Mouse (Mus musculus): ENCODE results near the gene Rhox4a2. TPM values are rescaled to one million over a fixed set of nuclear protein-coding genes. Genes with fewer than 3 reads are reported as not detected.
"Not testable (repeated sequence)": the region's sequence is repeated elsewhere in the genome, so short reads cannot be mapped to it uniquely, and the experiment has no call there.

The Rhox4a2 gene
- polyA plus RNA-seq (2015; fragmentation: Nextera tagmentation; extraction: Ambion mirVana): 0.17 TPM in 1 of 2 replicates, not detected in the other

DNA sequence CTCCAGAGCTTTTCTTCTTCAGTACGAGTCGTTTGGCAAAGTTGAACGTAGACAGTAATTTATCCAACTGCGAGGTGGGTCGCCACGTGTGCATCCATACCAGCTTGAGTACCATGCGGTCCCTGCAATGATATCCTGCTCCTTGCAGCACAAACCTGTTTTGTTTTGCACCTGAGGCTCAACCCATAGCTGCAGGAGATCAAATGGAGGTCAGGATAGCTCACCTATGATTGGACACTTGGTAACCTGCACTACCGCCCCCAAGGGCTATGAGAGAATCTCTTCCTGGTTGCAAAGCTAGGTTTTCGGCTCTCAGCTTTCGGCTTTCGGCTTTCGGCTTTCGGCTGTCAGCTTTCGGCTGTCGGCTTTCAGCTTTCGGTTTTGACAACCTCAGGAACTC lies at the start of gene Rhox4a2:
Gene Rhox4a2 (plus strand): TSS at position 301 of the 400 bp plus-strand sequence.
- not testable (repeated sequence) for H3K36me3 ChIP-seq; H3K4me3 ChIP-seq; H3K27ac ChIP-seq (replicated peaks); H3K27me3 ChIP-seq (replicated peaks); H3K4me2 ChIP-seq; H3K9ac ChIP-seq; ATAC-seq (ENCODE audit: extremely low read depth, insufficient number of reproducible peaks, low FRiP score, low TSS enrichment); H3K9me3 ChIP-seq; H3K4me1 ChIP-seq
- 82% methylated on average over 8 of the region's 16 CpGs for WGBS

DNA sequence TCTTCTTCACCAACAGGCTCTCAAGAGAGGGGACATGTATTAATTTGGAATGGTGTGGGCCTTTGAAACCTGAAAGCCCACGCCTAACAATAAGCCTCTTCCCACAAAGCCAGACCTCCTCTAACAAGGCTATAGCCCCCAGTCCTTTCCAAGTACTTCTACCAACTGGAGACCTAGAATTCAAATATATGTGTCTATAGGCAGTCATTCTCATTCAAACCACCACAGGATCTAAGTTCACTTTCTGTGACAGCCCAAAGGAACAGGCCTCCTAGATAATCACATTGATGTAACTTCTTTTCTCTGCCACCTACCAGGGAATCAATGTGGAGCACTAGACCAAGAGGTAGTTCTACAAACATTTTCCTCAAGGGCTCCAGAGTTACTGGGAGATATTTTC lies 10.9 kb upstream of the Rhox4a2 start, which contains the start of gene Rhox3a2:
Gene Rhox3a2 (plus strand): TSS at position 301 of the 400 bp plus-strand sequence.
- H3K4me1 ChIP-seq: not testable (repeated sequence)

DNA sequence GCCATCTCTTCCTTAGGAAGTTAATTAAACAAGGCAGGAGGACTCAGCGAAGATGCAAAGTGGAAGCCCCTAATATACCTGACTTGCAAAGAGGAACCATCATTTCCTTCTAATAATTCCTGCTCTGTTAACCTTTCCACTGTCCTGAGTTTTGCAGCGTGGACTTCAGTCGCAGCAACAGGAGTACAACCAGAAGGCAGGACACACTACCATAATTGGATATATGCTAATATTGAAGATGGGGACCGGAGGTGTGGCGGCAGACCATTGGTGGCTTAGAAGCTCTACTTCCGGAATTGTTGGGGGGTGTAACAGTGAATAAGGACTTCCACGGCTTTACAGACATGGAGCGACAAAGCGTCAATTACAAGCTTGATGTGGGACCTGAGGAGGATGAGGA lies 21.1 kb downstream of the Rhox4a2 start, which contains the start of gene Rhox2b:
Gene Rhox2b (plus strand): TSS at position 301 of the 400 bp plus-strand sequence.
- H3K4me2 ChIP-seq: not testable (repeated sequence)

More for the DNA sequence above, 10.9 kb upstream of the Rhox4a2 start, which contains the start of gene Rhox3a2:
- not testable (repeated sequence) for H3K9ac ChIP-seq; H3K27ac ChIP-seq (replicated peaks); ATAC-seq (ENCODE audit: extremely low read depth, insufficient number of reproducible peaks, low FRiP score, low TSS enrichment); H3K27me3 ChIP-seq (replicated peaks); H3K4me3 ChIP-seq; H3K36me3 ChIP-seq; H3K9me3 ChIP-seq; H3K4me2 ChIP-seq
- WGBS: no CpG with 5 or more reads among the region's 1 CpGs

DNA sequence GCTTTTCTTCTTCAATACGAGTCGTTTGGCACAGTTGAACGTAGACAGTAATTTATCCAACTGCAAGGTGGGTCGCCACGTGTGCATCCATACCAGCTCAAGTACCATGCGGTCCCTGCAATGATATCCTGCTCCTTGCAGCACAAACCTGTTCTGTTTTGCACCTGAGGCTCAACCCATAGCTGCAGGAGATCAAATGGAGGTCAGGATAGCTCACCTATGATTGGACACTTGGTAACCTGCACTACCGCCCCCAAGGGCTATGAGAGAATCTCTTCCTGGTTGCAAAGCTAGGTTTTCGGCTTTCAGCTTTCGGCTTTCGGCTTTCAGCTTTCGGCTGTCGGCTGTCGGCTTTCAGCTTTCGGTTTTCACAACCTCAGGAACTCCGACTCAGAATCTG lies 41.5 kb downstream of the Rhox4a2 start, which contains the start of gene Rhox4b:
Gene Rhox4b (plus strand): TSS at position 301 of the 400 bp plus-strand sequence.
- H3K27ac ChIP-seq (replicated peaks); H3K4me3 ChIP-seq; H3K27me3 ChIP-seq (replicated peaks); H3K4me2 ChIP-seq; H3K4me1 ChIP-seq; H3K36me3 ChIP-seq; ATAC-seq (ENCODE audit: extremely low read depth, insufficient number of reproducible peaks, low FRiP score, low TSS enrichment); H3K9ac ChIP-seq; H3K9me3 ChIP-seq: not testable (repeated sequence)
- WGBS: 83% methylated on average over 14 of the region's 15 CpGs

More for the DNA sequence above, 21.1 kb downstream of the Rhox4a2 start, which contains the start of gene Rhox2b:
- not testable (repeated sequence) for H3K9me3 ChIP-seq; H3K27ac ChIP-seq (replicated peaks); ATAC-seq (ENCODE audit: extremely low read depth, insufficient number of reproducible peaks, low FRiP score, low TSS enrichment); H3K9ac ChIP-seq; H3K36me3 ChIP-seq; H3K4me3 ChIP-seq; H3K27me3 ChIP-seq (replicated peaks); H3K4me1 ChIP-seq
- WGBS: no CpG with 5 or more reads among the region's 9 CpGs

Other genes starting within 250 kb of the Rhox4a2 start
- not detected in 2 replicates for gene Akap14, start 222.0 kb upstream of the Rhox4a2 start, polyA plus RNA-seq (2015; fragmentation: Nextera tagmentation; extraction: Ambion mirVana)
- gene Ndufa1, start 199.7 kb upstream of the Rhox4a2 start, polyA plus RNA-seq (2015; fragmentation: Nextera tagmentation; extraction: Ambion mirVana): 659 and 790 TPM in 2 replicates
- 7.0 and 8.0 TPM in 2 replicates for gene Rnf113a1, start 199.6 kb upstream of the Rhox4a2 start, polyA plus RNA-seq (2015; fragmentation: Nextera tagmentation; extraction: Ambion mirVana)
- not detected in 2 replicates for gene Gm9, start 179.8 kb upstream of the Rhox4a2 start, polyA plus RNA-seq (2015; fragmentation: Nextera tagmentation; extraction: Ambion mirVana)
- gene Rhox1, start 168.6 kb upstream of the Rhox4a2 start, polyA plus RNA-seq (2015; fragmentation: Nextera tagmentation; extraction: Ambion mirVana): not detected in 2 replicates
- not detected in 2 replicates for gene Rhox2a, start 145.9 kb upstream of the Rhox4a2 start, polyA plus RNA-seq (2015; fragmentation: Nextera tagmentation; extraction: Ambion mirVana)
- not detected in 2 replicates for gene Rhox3a, start 140.9 kb upstream of the Rhox4a2 start, polyA plus RNA-seq (2015; fragmentation: Nextera tagmentation; extraction: Ambion mirVana)
- gene Rhox4a, start 125.5 kb upstream of the Rhox4a2 start, polyA plus RNA-seq (2015; fragmentation: Nextera tagmentation; extraction: Ambion mirVana): not detected in 2 replicates
- not detected in 2 replicates for gene Rhox3a2, start 10.8 kb upstream of the Rhox4a2 start, polyA plus RNA-seq (2015; fragmentation: Nextera tagmentation; extraction: Ambion mirVana)
- gene Rhox2b, start 21.2 kb downstream of the Rhox4a2 start, polyA plus RNA-seq (2015; fragmentation: Nextera tagmentation; extraction: Ambion mirVana): not detected in 2 replicates
- not detected in 2 replicates for gene Rhox4b, start 41.6 kb downstream of the Rhox4a2 start, polyA plus RNA-seq (2015; fragmentation: Nextera tagmentation; extraction: Ambion mirVana)
- not detected in 2 replicates for gene Rhox2c, start 62.8 kb downstream of the Rhox4a2 start, polyA plus RNA-seq (2015; fragmentation: Nextera tagmentation; extraction: Ambion mirVana)
- gene Rhox3c, start 67.7 kb downstream of the Rhox4a2 start, polyA plus RNA-seq (2015; fragmentation: Nextera tagmentation; extraction: Ambion mirVana): not detected in 2 replicates
- gene Rhox4c, start 89.5 kb downstream of the Rhox4a2 start, polyA plus RNA-seq (2015; fragmentation: Nextera tagmentation; extraction: Ambion mirVana): not detected in 2 replicates
- not detected in 2 replicates for gene Rhox2d, start 102.6 kb downstream of the Rhox4a2 start, polyA plus RNA-seq (2015; fragmentation: Nextera tagmentation; extraction: Ambion mirVana)
- gene Rhox4d, start 123.5 kb downstream of the Rhox4a2 start, polyA plus RNA-seq (2015; fragmentation: Nextera tagmentation; extraction: Ambion mirVana): not detected in 2 replicates
- gene Rhox2e, start 139.6 kb downstream of the Rhox4a2 start, polyA plus RNA-seq (2015; fragmentation: Nextera tagmentation; extraction: Ambion mirVana): not detected in 2 replicates
- gene Rhox3e, start 151.2 kb downstream of the Rhox4a2 start, polyA plus RNA-seq (2015; fragmentation: Nextera tagmentation; extraction: Ambion mirVana): not detected in 2 replicates
- not detected in 2 replicates for gene Rhox4e, start 166.6 kb downstream of the Rhox4a2 start, polyA plus RNA-seq (2015; fragmentation: Nextera tagmentation; extraction: Ambion mirVana)
- gene Rhox2f, start 180.6 kb downstream of the Rhox4a2 start, polyA plus RNA-seq (2015; fragmentation: Nextera tagmentation; extraction: Ambion mirVana): not detected in 2 replicates
- gene Rhox3f, start 190.1 kb downstream of the Rhox4a2 start, polyA plus RNA-seq (2015; fragmentation: Nextera tagmentation; extraction: Ambion mirVana): not detected in 2 replicates
- gene Rhox4f, start 216.9 kb downstream of the Rhox4a2 start, polyA plus RNA-seq (2015; fragmentation: Nextera tagmentation; extraction: Ambion mirVana): not detected in 2 replicates
- not detected in 2 replicates for gene Rhox3g, start 237.8 kb downstream of the Rhox4a2 start, polyA plus RNA-seq (2015; fragmentation: Nextera tagmentation; extraction: Ambion mirVana)

All from heart, embryonic 13.5 days (tissue).